Mouse (Mus musculus): ENCODE measurements at regions not wholly inside any gene's neighbourhood (a gene's known extent, or its start where the extent isn't known, plus 50 kb on each side); places are given as distances from the start of the nearest gene placed in this dataset.

GRCm38 (mm10) chr3:21546411-21546810 is 530.0 kb upstream of the Tbl1xr1 start:
- no peaks in the 10 kb centered on the region for H3K9me3 ChIP-seq
- 52% methylated on average over 2 of the region's 2 CpGs for WGBS
- H3K27ac ChIP-seq (replicated peaks): no peak overlapping the region
- H3K4me1 ChIP-seq: peaks cover 33% of the 10 kb centered on the region
- DNase-seq (ENCODE audit: low spot score): no peak
- no peaks in the 10 kb centered on the region for H3K36me3 ChIP-seq (replicated peaks)
- no peaks in the 10 kb centered on the region for H3K27me3 ChIP-seq (replicated peaks; ENCODE audit: low read depth, poor library complexity, severe bottlenecking)
- H3K4me3 ChIP-seq: no peak overlapping the region

- H3K36me3 ChIP-seq (replicated peaks): no peaks in the 10 kb centered on the region
- no peak overlapping the region for H3K27ac ChIP-seq (replicated peaks)
- DNase-seq (ENCODE audit: low spot score): no peak
- no peak overlapping the region for H3K4me3 ChIP-seq
- H3K4me1 ChIP-seq: peaks cover 37% of the 10 kb centered on the region
- H3K9me3 ChIP-seq: no peaks in the 10 kb centered on the region
- H3K27me3 ChIP-seq (replicated peaks; ENCODE audit: low read depth, poor library complexity, severe bottlenecking): no peaks in the 10 kb centered on the region
- 43% methylated on average over 4 of the region's 4 CpGs for WGBS
These were observed 526.8 kb upstream of the Tbl1xr1 start for GRCm38 (mm10) chr3:21549671-21550070.

DNA sequence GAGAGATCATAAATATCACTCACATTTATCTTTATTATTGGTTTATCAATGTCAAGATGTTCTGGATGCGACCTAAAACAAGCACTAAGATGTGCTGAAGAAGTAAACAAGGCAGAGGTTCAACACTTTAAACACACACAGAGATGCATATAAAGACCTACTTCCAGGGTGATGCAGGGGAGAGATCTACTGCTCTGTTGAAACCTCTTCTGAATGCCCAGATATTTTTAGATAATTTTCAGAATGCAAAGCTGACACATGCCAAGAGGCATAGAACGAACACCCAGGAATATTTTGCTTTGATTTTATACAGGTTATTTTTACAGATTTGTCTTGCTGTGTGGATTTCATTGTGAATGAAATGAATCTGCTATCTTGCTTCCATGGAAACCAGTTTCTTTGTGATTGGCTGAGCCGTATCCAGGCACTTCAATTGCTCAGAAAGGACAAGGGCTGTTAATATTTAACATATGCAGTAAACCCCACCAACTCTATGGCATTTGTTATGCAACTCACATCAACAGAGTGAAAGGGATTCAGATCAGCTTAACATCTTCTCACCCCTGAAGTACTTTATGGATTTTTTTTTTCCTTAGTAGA is 523.2 kb upstream of the Tbl1xr1 start:
- no peaks in the 10 kb centered on the region for H3K9me3 ChIP-seq
- 71% methylated on average over 3 of the region's 3 CpGs for WGBS
- DNase-seq (ENCODE audit: low spot score): no peak
- no peaks in the 10 kb centered on the region for H3K36me3 ChIP-seq (replicated peaks)
- H3K27ac ChIP-seq (replicated peaks): no peak overlapping the region
- no peaks in the 10 kb centered on the region for H3K27me3 ChIP-seq (replicated peaks; ENCODE audit: low read depth, poor library complexity, severe bottlenecking)
- peaks cover 15% of the 10 kb centered on the region for H3K4me1 ChIP-seq
- no peak overlapping the region for H3K4me3 ChIP-seq

DNA sequence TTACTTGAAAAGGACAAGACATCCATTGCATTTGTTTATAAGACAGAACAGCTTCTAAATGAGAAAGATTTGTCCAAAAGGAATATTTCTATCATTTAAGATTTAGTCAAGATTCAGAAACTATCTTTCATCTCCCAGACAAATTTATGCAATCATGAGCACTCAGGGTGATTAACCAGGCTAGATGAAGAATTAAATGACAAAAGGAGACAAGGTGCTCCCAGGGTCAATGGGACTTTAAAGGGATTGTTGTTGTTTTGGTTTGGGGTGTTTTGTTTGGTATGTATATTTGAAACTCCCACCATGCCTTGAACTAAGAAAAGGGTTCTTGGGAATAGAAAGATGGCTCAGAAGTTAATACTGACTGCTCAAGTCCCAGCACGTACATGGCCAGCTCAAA is 522.6 kb upstream of the Tbl1xr1 start:
- Histone ChIP-seq H3K27ac (replicated peaks) (no peak overlapping the region), H3K9me3 (no peaks in the 10 kb centered on the region), H3K4me3 (no peak overlapping the region), H3K27me3 (replicated peaks; ENCODE audit: low read depth, poor library complexity, severe bottlenecking) (no peaks in the 10 kb centered on the region), H3K36me3 (replicated peaks) (no peaks in the 10 kb centered on the region), H3K4me1 (peaks cover 15% of the 10 kb centered on the region)
- no peak for DNase-seq (ENCODE audit: low spot score)
- 44% methylated on average over 1 of the region's 1 CpGs for WGBS

GRCm38 (mm10) chr3:21557963-21558441 is 518.5 kb upstream of the Tbl1xr1 start:
- WGBS: 92% methylated on average over 12 of the region's 12 CpGs
- no peak for DNase-seq (ENCODE audit: low spot score)
- no peak overlapping the region for H3K4me3 ChIP-seq

DNA sequence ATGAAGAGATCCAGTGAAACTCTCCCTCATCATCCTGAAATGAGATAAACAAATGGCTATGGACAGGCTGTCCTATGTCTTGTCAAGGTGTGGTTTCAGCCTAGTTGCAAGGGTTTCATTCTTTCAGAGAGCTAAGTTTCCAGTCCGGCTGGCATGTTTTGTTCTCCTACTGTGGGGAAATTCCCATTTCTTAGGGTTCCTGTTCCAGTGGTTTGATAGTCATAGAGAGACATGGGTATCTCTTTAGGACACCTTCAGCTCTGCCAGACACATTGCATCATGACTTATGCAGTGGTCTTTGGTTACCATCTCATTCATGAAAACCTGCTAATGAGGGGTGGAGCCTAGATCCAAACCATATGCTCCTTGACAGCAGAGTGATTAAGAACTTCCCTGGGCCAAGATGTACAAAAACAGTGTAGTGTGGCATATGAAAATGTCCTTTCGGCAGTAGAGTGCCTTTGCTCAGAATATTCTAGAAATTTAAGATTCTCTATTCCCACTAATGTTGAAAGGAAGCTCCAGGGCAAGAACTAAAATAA is 513.6 kb upstream of the Tbl1xr1 start:
- Histone ChIP-seq H3K4me1 (peaks cover 28% of the 10 kb centered on the region), H3K36me3 (replicated peaks) (no peaks in the 10 kb centered on the region), H3K4me3 (no peak overlapping the region), H3K27ac (replicated peaks) (no peak overlapping the region), H3K9me3 (no peaks in the 10 kb centered on the region), H3K27me3 (replicated peaks; ENCODE audit: low read depth, poor library complexity, severe bottlenecking) (no peaks in the 10 kb centered on the region)
- DNase-seq (ENCODE audit: low spot score): no peak
- WGBS: 89% methylated on average over 2 of the region's 2 CpGs

More at GRCm38 (mm10) chr3:21557963-21558441, 518.5 kb upstream of the Tbl1xr1 start:
- Histone ChIP-seq H3K9me3 (no peaks in the 10 kb centered on the region), H3K4me1 (peaks cover 8% of the 10 kb centered on the region; the same call in 1 of the 2 replicates), H3K27me3 (replicated peaks; ENCODE audit: low read depth, poor library complexity, severe bottlenecking) (no peaks in the 10 kb centered on the region), H3K27ac (replicated peaks) (no peak overlapping the region), H3K36me3 (replicated peaks) (no peaks in the 10 kb centered on the region)

GRCm38 (mm10) chr3:21563454-21563853 is 513.0 kb upstream of the Tbl1xr1 start:
- WGBS: 52% methylated on average over 3 of the region's 3 CpGs
- no peaks in the 10 kb centered on the region for H3K27me3 ChIP-seq (replicated peaks; ENCODE audit: low read depth, poor library complexity, severe bottlenecking)
- no peak overlapping the region for H3K4me3 ChIP-seq
- no peaks in the 10 kb centered on the region for H3K36me3 ChIP-seq (replicated peaks)
- H3K4me1 ChIP-seq: peaks cover 28% of the 10 kb centered on the region
- no peak for DNase-seq (ENCODE audit: low spot score)
- H3K27ac ChIP-seq (replicated peaks): peak overlapping the region; percentile 30
- H3K9me3 ChIP-seq: no peaks in the 10 kb centered on the region

DNA sequence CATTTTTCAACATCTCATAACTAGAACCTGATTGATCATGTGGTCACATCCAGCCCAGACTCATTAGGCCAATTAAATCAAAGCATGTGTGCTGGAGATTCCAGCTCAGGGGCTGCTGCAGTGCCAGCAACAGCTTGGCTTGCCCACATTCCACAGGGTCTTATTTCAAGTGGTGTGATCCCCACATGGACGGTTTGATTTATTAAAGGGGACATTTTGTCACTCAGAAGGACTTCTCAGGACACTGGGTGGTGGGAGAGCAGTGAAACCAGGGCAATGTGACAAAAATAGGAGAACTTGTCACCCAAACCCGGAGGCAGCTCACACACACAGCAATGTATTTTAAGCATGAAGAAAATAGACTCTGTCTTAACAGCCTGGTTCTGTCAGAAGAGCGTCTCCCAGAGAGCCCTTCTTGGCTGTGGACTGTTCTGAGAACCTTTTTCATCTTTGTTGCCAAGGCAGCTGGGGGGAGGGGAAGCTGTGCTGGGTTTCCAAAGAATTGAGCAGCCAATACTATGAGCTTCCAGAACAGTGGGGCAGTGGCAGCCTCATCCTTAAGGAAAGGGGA is 512.2 kb upstream of the Tbl1xr1 start:
- H3K27me3 ChIP-seq (replicated peaks; ENCODE audit: low read depth, poor library complexity, severe bottlenecking): no peaks in the 10 kb centered on the region
- H3K9me3 ChIP-seq: no peaks in the 10 kb centered on the region
- 12% methylated on average over 3 of the region's 3 CpGs for WGBS
- no peaks in the 10 kb centered on the region for H3K36me3 ChIP-seq (replicated peaks)
- H3K4me3 ChIP-seq: no peak overlapping the region
- peaks cover 28% of the 10 kb centered on the region for H3K4me1 ChIP-seq
- DNase-seq (ENCODE audit: low spot score): peak; percentile 65
- H3K27ac ChIP-seq (replicated peaks): peak overlapping the region; percentile 55

DNA sequence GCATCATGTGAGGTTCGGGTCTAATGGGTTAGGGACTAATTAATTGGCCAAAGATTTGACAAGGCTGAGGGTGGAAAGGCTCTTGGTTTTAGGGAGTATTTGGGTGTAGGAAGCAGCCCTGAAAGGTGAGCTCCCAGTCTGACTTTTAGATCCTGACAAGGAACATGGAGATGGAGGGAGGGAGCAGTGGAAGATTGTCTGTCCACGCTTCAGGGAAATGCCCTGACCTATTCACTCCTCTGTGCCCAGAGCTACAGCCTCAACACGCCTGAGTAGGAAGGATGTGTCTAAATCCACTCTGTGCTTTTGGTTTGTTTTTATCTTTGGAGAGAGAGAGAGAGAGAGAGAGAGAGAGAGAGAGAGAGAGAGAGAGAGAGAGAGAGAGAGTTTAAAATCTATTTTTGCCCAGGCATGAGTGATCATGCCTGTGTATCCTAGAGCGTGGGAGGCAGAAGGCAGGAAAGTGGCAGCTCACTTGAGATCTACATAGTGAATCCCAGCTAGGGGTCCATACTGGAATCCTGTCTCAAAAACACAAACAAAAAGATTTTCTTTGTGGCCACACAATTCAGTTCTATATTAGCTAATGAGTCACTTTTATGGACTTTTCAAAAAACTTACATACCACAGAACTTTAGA is 511.5 kb upstream of the Tbl1xr1 start:
- Histone ChIP-seq H3K9me3 (no peaks in the 10 kb centered on the region), H3K4me1 (peaks cover 28% of the 10 kb centered on the region), H3K27ac (replicated peaks) (peak overlapping the region; percentile 55), H3K27me3 (replicated peaks; ENCODE audit: low read depth, poor library complexity, severe bottlenecking) (no peaks in the 10 kb centered on the region), H3K36me3 (replicated peaks) (no peaks in the 10 kb centered on the region), H3K4me3 (no peak overlapping the region)
- DNase-seq (ENCODE audit: low spot score): no peak
- 43% methylated on average over 4 of the region's 4 CpGs for WGBS

GRCm38 (mm10) chr3:21569721-21570120 is 506.7 kb upstream of the Tbl1xr1 start:
- no peaks in the 10 kb centered on the region for H3K27me3 ChIP-seq (replicated peaks; ENCODE audit: low read depth, poor library complexity, severe bottlenecking)
- H3K9me3 ChIP-seq: no peaks in the 10 kb centered on the region
- no peak for DNase-seq (ENCODE audit: low spot score)
- H3K36me3 ChIP-seq (replicated peaks): no peaks in the 10 kb centered on the region
- no peak overlapping the region for H3K27ac ChIP-seq (replicated peaks)
- no peak overlapping the region for H3K4me3 ChIP-seq
- H3K4me1 ChIP-seq: peaks cover 13% of the 10 kb centered on the region
- 78% methylated on average over 1 of the region's 1 CpGs for WGBS

GRCm38 (mm10) chr3:21578635-21579034 is 497.8 kb upstream of the Tbl1xr1 start:
- no peaks in the 10 kb centered on the region for H3K4me1 ChIP-seq
- H3K4me3 ChIP-seq: no peak overlapping the region
- WGBS: 76% methylated on average over 3 of the region's 3 CpGs
- no peaks in the 10 kb centered on the region for H3K27me3 ChIP-seq (replicated peaks; ENCODE audit: low read depth, poor library complexity, severe bottlenecking)
- no peaks in the 10 kb centered on the region for H3K9me3 ChIP-seq
- no peaks in the 10 kb centered on the region for H3K36me3 ChIP-seq (replicated peaks)
- no peak overlapping the region for H3K27ac ChIP-seq (replicated peaks)
- DNase-seq (ENCODE audit: low spot score): no peak

GRCm38 (mm10) chr3:21582122-21582521 is 494.3 kb upstream of the Tbl1xr1 start:
- DNase-seq (ENCODE audit: low spot score): no peak
- Histone ChIP-seq H3K4me1 (no peaks in the 10 kb centered on the region), H3K9me3 (no peaks in the 10 kb centered on the region), H3K36me3 (replicated peaks) (no peaks in the 10 kb centered on the region), H3K4me3 (no peak overlapping the region), H3K27me3 (replicated peaks; ENCODE audit: low read depth, poor library complexity, severe bottlenecking) (no peaks in the 10 kb centered on the region), H3K27ac (replicated peaks) (no peak overlapping the region)
- 77% methylated on average over 1 of the region's 1 CpGs for WGBS

- WGBS: 85% methylated on average over 3 of the region's 3 CpGs
- Histone ChIP-seq H3K9me3 (no peaks in the 10 kb centered on the region), H3K4me1 (no peaks in the 10 kb centered on the region), H3K27ac (replicated peaks) (no peak overlapping the region), H3K36me3 (replicated peaks) (no peaks in the 10 kb centered on the region), H3K4me3 (no peak overlapping the region), H3K27me3 (replicated peaks; ENCODE audit: low read depth, poor library complexity, severe bottlenecking) (no peaks in the 10 kb centered on the region)
- no peak for DNase-seq (ENCODE audit: low spot score)
These were observed 490.7 kb upstream of the Tbl1xr1 start for GRCm38 (mm10) chr3:21585767-21586166.
